Mouse (Mus musculus): ENCODE measurements at regions not wholly inside any gene's neighbourhood (a gene's known extent, or its start where the extent isn't known, plus 50 kb on each side); places are given as distances from the start of the nearest gene placed in this dataset.

- TF ChIP-seq GATA1 (IDR thresholded peaks at IDR 0.05; ENCODE audit: borderline replicate concordance, low read length): no peak
- TF ChIP-seq FLI1 (IDR thresholded peaks at IDR 0.05; ENCODE audit: low read length): no peak
Measured at GRCm38 (mm10) chr9:32062740-32063139, 53.2 kb upstream of the Arhgap32 start.
